Mouse (Mus musculus) limb, embryonic 14.5 days (tissue): ENCODE data around the gene Hfe2. TPM values are rescaled to one million over a fixed set of nuclear protein-coding genes. Genes with fewer than 3 reads are reported as not detected.

Experiments
- ATAC-seq: fragments of 200-750 bp; cut with Nextera tagmentation; 2 replicates; pipeline ENCODE4 v1.8.0; 2017; ENCODE audit warnings: low read depth, moderate number of reproducible peaks, moderate TSS enrichment; ENCODE audit not compliant: low FRiP score
- DNase-seq: peaks from one replicate; pipeline ENCODE4 v3.0.0-alpha.2; 2015; ENCODE audit warnings: low spot score
- H3K27ac ChIP-seq: fragments of 300-500 bp; sonication (generic); replicated peaks from 2 replicates; pipeline ENCODE4 v1.5.1; 2014; ENCODE audit warnings: low read depth, mild to moderate bottlenecking, low read length, moderate library complexity, mixed read lengths
- H3K27me3 ChIP-seq: fragments of 300-500 bp; sonication (generic); 2 replicates; pipeline ENCODE4 v1.6.1; 2014; ENCODE audit warnings: low read length, mixed read lengths; ENCODE audit not compliant: control insufficient read depth, insufficient read depth
- H3K36me3 ChIP-seq: fragments of 300-500 bp; sonication (generic); 2 replicates; pipeline ENCODE4 v1.6.1; 2014; ENCODE audit warnings: mild to moderate bottlenecking, low read length, moderate library complexity, mixed read lengths; ENCODE audit not compliant: control insufficient read depth, insufficient read depth
- H3K4me1 ChIP-seq: fragments of 300-500 bp; sonication (generic); 2 replicates; pipeline ENCODE4 v1.6.1; 2014; ENCODE audit warnings: antibody characterized with exemption, low read length, mixed read lengths; ENCODE audit not compliant: control insufficient read depth, insufficient read depth
- H3K4me2 ChIP-seq: fragments of 300-500 bp; sonication (generic); replicated peaks from 2 replicates; pipeline ENCODE4 v1.6.1; 2014; ENCODE audit warnings: low read depth, mild to moderate bottlenecking, low read length, moderate library complexity; ENCODE audit not compliant: severe bottlenecking
- H3K4me3 ChIP-seq: fragments of 300-500 bp; sonication (generic); replicated peaks from 2 replicates; pipeline ENCODE4 v1.5.1; 2014; ENCODE audit warnings: low read length
- H3K9ac ChIP-seq: fragments of 300-500 bp; sonication (generic); 2 replicates; pipeline ENCODE4 v1.6.1; 2014; ENCODE audit warnings: mild to moderate bottlenecking, low read depth, low read length, moderate library complexity; ENCODE audit not compliant: severe bottlenecking
- H3K9me3 ChIP-seq: fragments of 300-500 bp; sonication (generic); 2 replicates; pipeline ENCODE4 v1.6.1; 2016; ENCODE audit warnings: low read length; ENCODE audit not compliant: control insufficient read depth
- POLR2A ChIP-seq: fragments of 200-500 bp; IDR thresholded peaks from 2 replicates; pipeline ENCODE4 v1.8.0; 2012; ENCODE audit warnings: inconsistent platforms, mild to moderate bottlenecking, moderate library complexity, borderline replicate concordance; ENCODE audit not compliant: insufficient read depth, insufficient read length; ENCODE audit errors: extremely low read depth
- WGBS: fragments of 180-500 bp; shearing (Covaris S2); extraction: QIAGEN DNeasy Blood & Tissue Kit; methylation state at CpG from one replicate; pipeline ENCODE4 v1.1.7; 2014; 5-methylcytosine and 5-hydroxymethylcytosine counted together
- polyA plus RNA-seq, 2 experiments: library from polyadenylated mRNA; depleted of rRNA in 1 of 2; stranded (reverse) in 1 of 2; unstranded in 1 of 2; fragments of >200 nt; fragmentation: Nextera tagmentation in 1 of 2; extraction: Ambion mirVana in 1 of 2; gene quantifications; 2 replicates each; pipeline versions ENCODE4 v1.2.1 to v1.2.3; 2012 to 2014

The Hfe2 gene
- polyA plus RNA-seq, 2 experiments, result 20.5 to 21.4 TPM

- H3K36me3 ChIP-seq, result no peaks in the 10 kb centered on the region
- 53% methylated on average over 9 of the region's 9 CpGs for WGBS
- TF ChIP-seq POLR2A, result no peak
- ATAC-seq, result no peak
- H3K27ac ChIP-seq, result no peak overlapping the region
- peaks cover 29% of the 10 kb centered on the region for H3K27me3 ChIP-seq
- H3K9ac ChIP-seq, result no peak overlapping the region
- H3K4me3 ChIP-seq, result no peak overlapping the region
- DNase-seq, result no peak
- H3K4me2 ChIP-seq, result no peak overlapping the region
- H3K9me3 ChIP-seq, result no peaks in the 10 kb centered on the region
- H3K4me1 ChIP-seq, result peaks cover 7% of the 10 kb centered on the region; the same call in 1 of the 2 replicates
Observed at GRCm38 (mm10) chr3:96528506-96528905, 3.5 kb downstream of the Hfe2 start.

GRCm38 (mm10) chr3:96532050-96532449, 7.1 kb downstream of the Hfe2 start:
- peaks cover 12% of the 10 kb centered on the region; the same call in 1 of the 2 replicates for H3K27me3 ChIP-seq

GRCm38 (mm10) chr3:96534300-96534699, 9.3 kb downstream of the Hfe2 start:
- no peak for DNase-seq
- Histone ChIP-seq H3K36me3 (no peaks in the 10 kb centered on the region), H3K9ac (no peak overlapping the region), H3K4me1 (no peaks in the 10 kb centered on the region), H3K9me3 (no peaks in the 10 kb centered on the region), H3K27ac (no peak overlapping the region), H3K4me3 (no peak overlapping the region), H3K27me3 (no peaks in the 10 kb centered on the region), H3K4me2 (no peak overlapping the region)
- TF ChIP-seq POLR2A, result no peak
- no peak for ATAC-seq
- 64% methylated on average over 2 of the region's 2 CpGs for WGBS

More at GRCm38 (mm10) chr3:96532050-96532449, 7.1 kb downstream of the Hfe2 start:
- Histone ChIP-seq H3K4me3 (no peak overlapping the region), H3K9ac (no peak overlapping the region), H3K27ac (no peak overlapping the region), H3K4me2 (no peak overlapping the region), H3K9me3 (no peaks in the 10 kb centered on the region), H3K4me1 (peaks cover 4% of the 10 kb centered on the region; the same call in 1 of the 2 replicates), H3K36me3 (no peaks in the 10 kb centered on the region)
- DNase-seq (no peak), ATAC-seq (no peak)
- WGBS, result 60% methylated on average over 7 of the region's 7 CpGs
- TF ChIP-seq POLR2A, result no peak

GRCm38 (mm10) chr3:96539316-96539715, 14.3 kb downstream of the Hfe2 start:
- 26% methylated on average over 2 of the region's 2 CpGs for WGBS
- H3K27me3 ChIP-seq, result no peaks in the 10 kb centered on the region

GRCm38 (mm10) chr3:96540740-96541139, 15.8 kb downstream of the Hfe2 start:
- Histone ChIP-seq H3K4me3 (no peak overlapping the region), H3K36me3 (no peaks in the 10 kb centered on the region), H3K27ac (no peak overlapping the region), H3K4me2 (no peak overlapping the region), H3K4me1 (no peaks in the 10 kb centered on the region), H3K9me3 (no peaks in the 10 kb centered on the region), H3K9ac (no peak overlapping the region), H3K27me3 (no peaks in the 10 kb centered on the region)
- ATAC-seq (no peak), DNase-seq (no peak)
- 38% methylated on average over 6 of the region's 6 CpGs for WGBS
- no peak for TF ChIP-seq POLR2A

More at GRCm38 (mm10) chr3:96539316-96539715, 14.3 kb downstream of the Hfe2 start:
- no peak overlapping the region for H3K4me3 ChIP-seq
- no peaks in the 10 kb centered on the region for H3K4me1 ChIP-seq
- H3K4me2 ChIP-seq, result no peak overlapping the region
- DNase-seq, result peak; percentile 42
- H3K27ac ChIP-seq, result no peak overlapping the region
- H3K9ac ChIP-seq, result no peak overlapping the region
- H3K9me3 ChIP-seq, result no peaks in the 10 kb centered on the region
- H3K36me3 ChIP-seq, result no peaks in the 10 kb centered on the region
- no peak for ATAC-seq
- no peak for TF ChIP-seq POLR2A
